Mouse (Mus musculus): ENCODE data around the gene Gm37240.
A peak's percentile ranks its signal among the peaks of the same experiment; 100 is the strongest.

The Gm37240 gene

DNA sequence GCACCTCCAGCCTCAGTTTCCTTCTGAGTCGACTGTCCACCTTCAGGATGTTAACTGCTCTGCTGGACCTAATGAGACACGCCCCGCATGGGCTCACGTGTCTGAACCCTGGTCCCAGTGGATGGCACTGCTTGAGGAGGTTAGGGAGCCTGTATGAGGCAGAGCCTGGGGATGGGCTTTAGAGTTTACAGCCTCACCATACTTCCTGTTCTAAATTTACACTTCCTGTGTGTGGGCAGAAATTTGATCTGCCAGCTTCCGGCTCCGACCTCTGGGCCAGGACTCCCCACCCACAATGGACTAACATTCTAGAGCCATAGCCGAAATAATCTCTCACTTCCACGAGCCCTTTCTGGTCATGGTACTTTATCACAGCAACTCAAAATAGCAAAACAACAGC lies 1340.1 kb downstream of the Gm37240 start:
- no peak for DNase-seq (ENCODE audit: extremely low spot score)

DNA sequence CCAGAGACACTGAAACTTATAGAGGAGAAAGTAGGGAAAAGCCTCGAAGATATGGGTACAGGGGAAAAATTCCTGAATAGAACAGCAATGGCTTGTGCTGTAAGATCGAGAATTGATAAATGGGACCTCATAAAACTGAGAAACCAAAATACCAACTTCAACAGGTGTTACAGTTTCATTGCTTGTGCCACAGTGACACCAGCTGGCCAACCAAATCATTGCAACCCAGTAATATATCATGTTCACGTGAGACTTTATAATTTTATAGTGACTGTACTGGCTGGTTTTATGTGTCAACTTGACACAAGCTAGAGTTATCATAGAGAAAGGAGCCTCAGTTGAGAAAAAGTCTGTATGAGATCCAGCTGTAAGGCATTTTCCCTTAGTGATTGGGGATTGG lies 1344.9 kb downstream of the Gm37240 start:
- DNase-seq (ENCODE audit: extremely low spot score): peak; percentile 35

DNA sequence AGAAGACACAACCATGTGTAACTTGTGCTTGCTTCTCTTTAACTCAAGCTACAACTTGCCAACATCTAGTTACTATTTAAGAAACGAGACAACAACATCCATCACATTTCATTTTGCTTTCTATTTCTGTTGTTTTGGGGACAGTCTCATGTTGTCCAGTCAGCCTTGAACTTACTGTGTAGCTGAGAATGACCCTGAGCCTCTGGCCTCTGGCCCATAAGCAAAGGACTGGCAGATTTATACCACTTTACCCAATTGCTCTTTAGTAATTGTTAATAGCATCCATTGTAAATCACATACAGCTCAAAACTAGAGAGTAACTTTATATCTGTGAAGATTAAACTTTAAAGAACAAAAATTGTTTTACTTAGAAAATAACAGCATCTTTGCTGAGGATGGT lies 1345.4 kb downstream of the Gm37240 start:
- no peak for DNase-seq (ENCODE audit: extremely low spot score)

DNA sequence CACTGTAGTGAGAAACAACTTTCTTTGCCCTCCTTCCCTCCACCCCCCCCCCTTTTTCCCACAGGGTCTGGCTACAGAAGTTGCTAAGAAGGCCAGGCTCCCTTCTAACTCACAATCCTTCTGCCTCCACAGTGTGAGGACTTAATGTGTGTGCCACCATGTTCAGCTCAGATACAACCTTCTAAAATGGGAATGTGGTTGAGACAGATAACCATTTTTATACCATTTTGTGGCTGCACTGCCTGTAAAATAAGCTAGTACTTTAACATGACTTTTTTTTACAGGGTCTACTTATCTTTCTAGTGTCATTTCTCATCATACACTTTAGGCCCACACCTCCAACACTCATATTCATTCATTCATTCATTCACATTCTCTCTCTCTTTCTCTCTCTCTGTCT lies 1346.7 kb downstream of the Gm37240 start:
- no peak for DNase-seq (ENCODE audit: extremely low spot score)

- DNase-seq (ENCODE audit: extremely low spot score): no peak
Observed at GRCm38 (mm10) chr3:84536987-84537386, 1350.3 kb downstream of the Gm37240 start.

- no peak for DNase-seq (ENCODE audit: extremely low spot score)
Observed at GRCm38 (mm10) chr3:84533227-84533626, 1354.1 kb downstream of the Gm37240 start.

- DNase-seq (ENCODE audit: extremely low spot score): no peak
Observed at GRCm38 (mm10) chr3:84529021-84529420, 1358.3 kb downstream of the Gm37240 start.

DNA sequence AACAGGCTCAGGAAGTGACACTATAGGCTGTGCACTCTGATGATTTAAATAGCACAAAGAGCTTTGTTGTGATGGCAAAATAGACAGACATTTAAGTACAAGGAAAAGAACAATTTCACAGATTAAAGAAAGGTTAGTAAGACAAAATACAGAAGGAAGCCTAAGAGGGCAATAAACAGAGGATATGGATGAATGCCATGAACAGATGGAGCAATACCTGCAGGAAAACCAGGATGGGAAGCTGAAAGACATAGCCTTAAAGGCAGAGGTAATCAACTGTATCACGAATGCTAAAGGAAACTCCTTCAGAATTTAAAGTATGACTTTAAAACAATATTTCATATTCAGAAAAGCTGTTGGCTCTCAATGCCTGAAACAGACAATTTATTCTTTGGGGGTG lies 1362.4 kb downstream of the Gm37240 start:
- no peak for DNase-seq (ENCODE audit: extremely low spot score)

- no peak for DNase-seq (ENCODE audit: extremely low spot score)
Observed at GRCm38 (mm10) chr3:84516163-84516562, 1371.2 kb downstream of the Gm37240 start.

- DNase-seq (ENCODE audit: extremely low spot score): peak; percentile 39
Observed at GRCm38 (mm10) chr3:84512774-84513515, 1374.4 kb downstream of the Gm37240 start.

- no peak for DNase-seq (ENCODE audit: extremely low spot score)
Observed at GRCm38 (mm10) chr3:84505193-84505592, 1382.1 kb downstream of the Gm37240 start.

- no peak for DNase-seq (ENCODE audit: extremely low spot score)
Observed at GRCm38 (mm10) chr3:84504291-84504690, 1383.0 kb downstream of the Gm37240 start.

- DNase-seq (ENCODE audit: extremely low spot score): no peak
Observed at GRCm38 (mm10) chr3:84502101-84502500, 1385.2 kb downstream of the Gm37240 start.

- DNase-seq (ENCODE audit: extremely low spot score): no peak
Observed at GRCm38 (mm10) chr3:84500491-84500890, 1386.8 kb downstream of the Gm37240 start.

GRCm38 (mm10) chr3:84497718-84498117 lies 1389.6 kb downstream of the Gm37240 start:
- no peak for DNase-seq (ENCODE audit: extremely low spot score)

- DNase-seq (ENCODE audit: extremely low spot score): no peak
Observed at GRCm38 (mm10) chr3:84492657-84493056, 1394.7 kb downstream of the Gm37240 start.

DNA sequence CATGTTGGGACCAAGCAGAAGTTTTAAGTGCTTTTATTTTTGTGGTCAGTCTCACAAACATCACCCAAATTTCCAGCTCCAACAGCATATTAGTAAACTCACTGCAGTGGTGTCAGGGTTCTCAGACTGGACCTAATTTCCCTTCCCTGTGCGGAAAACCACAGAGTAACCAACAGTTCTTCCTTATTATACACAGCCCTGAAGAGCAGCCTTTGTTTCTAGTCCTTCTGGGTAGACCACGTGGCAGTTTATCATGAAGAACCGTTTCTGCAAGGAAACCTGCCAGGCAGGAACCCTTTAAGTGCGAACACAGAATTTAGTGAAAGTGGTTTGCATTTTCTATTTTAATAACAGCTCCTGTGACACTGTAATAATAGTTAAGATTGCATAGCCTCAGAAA lies 1395.2 kb downstream of the Gm37240 start:
- no peak for DNase-seq (ENCODE audit: extremely low spot score)

- DNase-seq (ENCODE audit: extremely low spot score): no peak
Observed at GRCm38 (mm10) chr3:84488716-84489115, 1398.6 kb downstream of the Gm37240 start.

DNA sequence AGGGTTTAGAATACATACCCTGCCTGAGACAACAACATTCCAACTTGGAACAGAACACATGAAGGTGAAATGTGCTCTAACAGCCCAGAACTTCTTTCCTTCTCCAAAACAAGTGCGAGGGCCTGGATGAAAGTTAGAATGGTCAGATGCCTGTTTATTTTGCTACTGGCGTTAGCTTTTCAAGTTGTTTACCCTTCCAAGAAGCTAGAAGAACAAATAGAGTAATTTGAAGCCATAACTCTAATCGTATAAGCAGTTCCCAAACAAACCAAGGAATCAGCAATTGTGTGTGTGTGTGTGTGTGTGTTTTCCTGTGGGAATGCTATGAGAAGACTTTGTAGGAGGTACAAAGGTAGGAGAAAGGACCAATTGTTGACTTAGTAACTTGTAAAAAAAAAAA lies 1402.4 kb downstream of the Gm37240 start:
- DNase-seq (ENCODE audit: extremely low spot score): no peak

DNA sequence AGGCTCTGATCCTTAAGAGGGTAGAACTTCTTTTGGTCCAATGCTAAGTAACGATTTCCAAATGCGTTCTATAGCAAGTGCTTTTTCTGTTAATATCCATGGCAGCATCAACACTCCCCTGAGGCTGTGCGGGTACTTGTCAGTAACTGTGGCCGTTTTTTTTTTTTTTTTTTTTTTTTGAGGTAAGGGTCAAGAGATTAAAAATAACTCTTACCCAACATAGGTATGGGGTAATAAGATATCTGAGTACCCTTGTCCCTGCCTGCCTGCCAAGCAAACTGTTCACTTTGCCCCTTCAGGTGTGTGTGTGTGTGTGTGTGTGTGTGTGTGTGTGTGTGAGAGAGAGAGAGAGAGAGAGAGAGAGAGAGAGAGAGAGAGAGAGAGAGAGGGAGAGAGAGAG lies 1403.0 kb downstream of the Gm37240 start:
- no peak for DNase-seq (ENCODE audit: extremely low spot score)

DNA sequence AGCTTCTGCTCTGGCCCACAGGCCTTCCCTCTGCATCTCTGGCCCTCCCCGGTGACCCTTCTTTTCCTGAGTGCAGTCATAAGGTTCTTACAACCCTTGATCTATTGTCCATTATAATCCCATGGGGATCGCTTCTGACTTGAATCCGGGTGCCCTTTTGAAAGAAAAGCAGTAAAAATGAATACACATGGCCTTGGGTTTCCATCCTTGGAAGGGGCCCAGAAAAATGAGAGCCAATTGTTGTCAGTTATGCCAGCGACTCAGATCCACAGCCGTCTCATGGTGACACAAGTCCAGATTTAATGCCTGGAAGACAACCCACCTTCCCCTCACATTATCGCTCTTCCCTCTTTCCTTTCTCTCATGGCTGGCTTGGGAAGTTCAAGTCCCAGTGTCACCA lies 1405.2 kb downstream of the Gm37240 start:
- DNase-seq (ENCODE audit: extremely low spot score): no peak

GRCm38 (mm10) chr3:84481104-84481503 lies 1406.2 kb downstream of the Gm37240 start:
- peak; percentile 39 for DNase-seq (ENCODE audit: extremely low spot score)

GRCm38 (mm10) chr3:84480006-84480897 lies 1407.1 kb downstream of the Gm37240 start, which contains the start of gene Fhdc1:
Fhdc1 (minus strand) TSS chr3:84480429.
- DNase-seq (ENCODE audit: extremely low spot score): peak; percentile 72
